Mouse (Mus musculus) cerebellum, adult 2 months (tissue): ENCODE data around the gene Cldn14.

Experiments used
- CTCF ChIP-seq: fragments of 200-500 bp; IDR thresholded peaks from 2 replicates; pipeline ENCODE4 v1.5.1; 2011; ENCODE audit warnings: low read depth, mild to moderate bottlenecking, control low read depth, low read length, moderate library complexity, borderline replicate concordance; ENCODE audit not compliant: insufficient read depth
- POLR2A ChIP-seq: fragments of 200-500 bp; IDR thresholded peaks from 2 replicates; pipeline ENCODE4 v1.6.1; 2011; ENCODE audit warnings: low read length, control low read depth, borderline replicate concordance; ENCODE audit not compliant: insufficient read depth

GRCm38 (mm10) chr16:94023352-94024280, 15.0 kb upstream of the Cldn14 start:
- TF ChIP-seq CTCF (no peak), POLR2A (no peak)
